Mouse (Mus musculus) kidney, adult 2 months (tissue): ENCODE measurements around the gene Ttc6. TPM values are rescaled to one million over a fixed set of nuclear protein-coding genes. Genes with fewer than 3 reads are reported as not detected.
A peak's percentile ranks its signal among the peaks of the same experiment; 100 is the strongest.

Experiments used
- DNase-seq: peaks from one replicate; pipeline ENCODE4 v3.0.0; 2021
- H3K27ac ChIP-seq: fragments of 200-500 bp; 2 replicates; pipeline ENCODE4 v1.5.1; 2012; ENCODE audit warnings: low read depth, low read length, control low read depth, inconsistent platforms; ENCODE audit not compliant: insufficient read depth
- H3K27me3 ChIP-seq: fragments of 200-500 bp; replicated peaks from 2 replicates; pipeline ENCODE4 v1.6.1; 2012; ENCODE audit warnings: mild to moderate bottlenecking, moderate library complexity, low read length, inconsistent platforms; ENCODE audit not compliant: control insufficient read depth, insufficient read depth
- H3K36me3 ChIP-seq: fragments of 200-500 bp; 2 replicates; pipeline ENCODE4 v1.6.1; 2012; ENCODE audit warnings: mild to moderate bottlenecking, moderate library complexity, low read length, inconsistent platforms; ENCODE audit not compliant: control insufficient read depth, insufficient read depth
- H3K4me1 ChIP-seq: fragments of 200-500 bp; 2 replicates; pipeline ENCODE4 v1.6.1; 2011; ENCODE audit warnings: low read length; ENCODE audit not compliant: control insufficient read depth, insufficient read depth
- H3K4me3 ChIP-seq: fragments of 200-500 bp; 2 replicates; pipeline ENCODE4 v1.5.1; 2011; ENCODE audit warnings: mild to moderate bottlenecking, low read depth, low read length, control low read depth; ENCODE audit not compliant: insufficient read depth
- CTCF ChIP-seq: fragments of 200-500 bp; conservative IDR thresholded peaks from 2 replicates; pipeline ENCODE4 v1.5.1; 2011; ENCODE audit warnings: low read depth, mild to moderate bottlenecking, control low read depth, low read length, moderate library complexity, mixed read lengths; ENCODE audit not compliant: insufficient read depth, insufficient read length
- POLR2A ChIP-seq: fragments of 200-500 bp; IDR thresholded peaks from one replicate; pipeline ENCODE4 v1.6.1; 2011; ENCODE audit warnings: low read depth, low read length, control low read depth
- WGBS: fragments of 180-500 bp; shearing (Covaris S2); methylation state at CpG from one replicate; pipeline ENCODE4 v1.1.7; 2018; 5-methylcytosine and 5-hydroxymethylcytosine counted together
- polyA plus RNA-seq: library from polyadenylated mRNA; depleted of rRNA; stranded (reverse); fragments of >200 nt; gene quantifications from 2 replicates; pipeline ENCODE4 v1.2.3, GENCODE M21; 2012

The Ttc6 gene
- polyA plus RNA-seq, 1 experiment: 0.02 TPM

DNA sequence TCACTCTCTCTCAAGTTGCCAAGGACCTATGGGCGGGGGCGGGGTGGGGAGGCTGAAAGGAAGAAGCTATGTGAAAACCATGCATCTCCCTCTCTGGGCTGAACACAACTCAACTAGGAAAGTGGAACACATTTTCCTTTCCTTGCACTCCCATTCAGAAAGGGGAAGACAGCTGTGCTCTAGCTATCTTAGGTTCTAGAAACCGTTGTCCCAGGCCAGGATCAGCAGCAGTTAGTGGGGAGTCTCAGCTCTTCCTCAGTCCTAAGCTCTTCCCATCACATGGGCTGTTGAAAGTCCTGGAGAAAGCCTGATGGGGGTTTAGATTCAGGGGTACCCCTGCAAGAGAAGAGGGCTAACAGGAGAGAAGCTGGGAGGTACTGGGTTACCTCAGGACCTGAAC, 9.8 kb upstream of the Ttc6 start:
- H3K27me3 ChIP-seq: 0 out of 2 replicates have a peak, but pooled peaks cover 2% of the 10 kb centered on the region
- TF ChIP-seq CTCF (no peak), POLR2A (no peak)

DNA sequence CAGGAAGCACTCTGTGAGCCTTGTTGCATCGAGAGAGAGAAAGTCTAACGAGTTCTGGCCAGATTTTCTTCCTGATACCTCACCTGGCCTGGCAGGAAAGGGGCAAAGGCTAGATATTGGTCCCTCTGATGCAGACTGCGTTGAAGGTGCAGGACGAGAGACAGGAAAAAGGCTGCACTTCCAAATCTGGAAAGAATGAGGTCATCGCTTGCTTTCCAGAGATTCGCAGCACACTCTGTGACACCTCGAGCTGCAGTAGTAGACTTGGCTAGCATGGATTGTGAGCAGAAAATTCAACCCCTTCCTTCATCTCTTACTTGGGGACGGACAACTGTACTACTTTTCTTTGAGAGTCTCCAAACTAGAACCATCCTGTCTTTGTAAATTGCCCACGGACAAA, 7.9 kb downstream of the Ttc6 start:
- 35% methylated on average over 9 of the region's 9 CpGs for WGBS
- no peak for DNase-seq
- Histone ChIP-seq H3K27ac (no peak overlapping the region), H3K4me3 (no peak overlapping the region), H3K27me3 (peaks cover 3% of the 10 kb centered on the region), H3K4me1 (no peaks in the 10 kb centered on the region), H3K36me3 (no peaks in the 10 kb centered on the region)
- no peak for TF ChIP-seq CTCF
- no peak for TF ChIP-seq POLR2A

More for the DNA sequence above, 9.8 kb upstream of the Ttc6 start:
- Histone ChIP-seq H3K36me3 (no peaks in the 10 kb centered on the region), H3K27ac (no peak overlapping the region), H3K4me1 (no peaks in the 10 kb centered on the region), H3K4me3 (no peak overlapping the region)
- WGBS: 30% methylated on average over 3 of the region's 3 CpGs
- DNase-seq: no peak

DNA sequence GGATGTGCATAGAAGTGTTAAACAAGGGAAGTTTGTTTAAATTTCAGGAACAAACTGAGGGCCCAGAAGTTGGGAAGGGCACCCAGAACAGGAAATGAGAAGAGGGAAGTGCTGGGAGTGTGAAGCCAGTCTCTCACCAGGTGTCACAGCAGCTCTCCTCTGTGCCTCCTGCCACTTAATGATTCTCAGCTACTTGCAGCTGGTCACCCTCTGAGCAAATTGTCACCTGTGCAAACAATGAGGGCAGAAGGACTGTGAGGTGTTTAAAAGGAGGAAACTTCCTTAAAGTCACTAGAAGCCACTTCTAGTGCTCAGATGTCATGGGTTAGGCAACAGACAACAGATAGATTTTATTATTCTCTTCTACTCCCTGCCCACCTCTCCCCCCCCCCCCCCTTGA, 8.5 kb downstream of the Ttc6 start:
- no peak overlapping the region for H3K27ac ChIP-seq
- no peak for DNase-seq
- TF ChIP-seq POLR2A (no peak), CTCF (no peak)

DNA sequence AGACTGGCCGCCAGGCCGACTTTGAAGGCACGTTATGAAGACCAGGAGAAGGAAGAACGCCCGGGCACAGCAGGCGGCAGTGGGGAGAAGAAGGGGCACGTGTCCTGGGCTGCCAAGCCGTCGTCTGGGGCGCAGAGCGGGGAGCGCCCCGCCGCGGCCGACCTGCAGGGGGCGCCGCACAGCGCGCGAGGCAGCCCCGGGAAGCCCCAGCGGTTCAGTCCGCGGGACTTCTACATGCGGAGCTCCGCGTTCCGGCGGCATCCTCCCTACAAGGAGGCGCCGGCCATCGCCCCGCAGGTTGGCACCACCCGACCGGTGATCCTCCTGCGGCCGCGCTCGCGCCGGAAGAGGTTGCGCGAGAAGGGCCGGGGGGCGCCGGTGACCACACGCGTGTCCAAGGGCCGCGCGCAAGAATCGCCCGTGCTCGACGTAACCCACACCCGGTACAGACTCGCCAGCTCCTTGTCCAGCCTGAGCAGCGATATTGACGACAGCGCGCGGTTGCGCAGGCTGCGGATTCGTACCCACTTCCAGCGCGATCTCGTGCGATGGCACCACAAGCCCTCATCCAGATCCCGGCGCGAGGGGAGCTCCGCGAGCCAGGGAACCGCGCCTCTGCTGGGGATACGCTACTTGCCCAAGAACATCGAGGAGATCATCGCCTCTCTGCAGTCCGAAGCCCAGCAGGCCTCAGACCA, 12.2 kb downstream of the Ttc6 start:
- no peak overlapping the region for H3K4me3 ChIP-seq
- H3K27ac ChIP-seq: no peak overlapping the region
- H3K27me3 ChIP-seq: peaks cover 3% of the 10 kb centered on the region
- TF ChIP-seq CTCF (peak; percentile 32; the same call in 1 of the 2 replicates), POLR2A (no peak)
- no peaks in the 10 kb centered on the region for H3K36me3 ChIP-seq
- WGBS: 4% methylated on average over 79 of the region's 81 CpGs
- H3K4me1 ChIP-seq: no peaks in the 10 kb centered on the region
- no peak for DNase-seq

More for the DNA sequence above, 8.5 kb downstream of the Ttc6 start:
- Histone ChIP-seq H3K4me3 (no peak overlapping the region), H3K27me3 (peaks cover 3% of the 10 kb centered on the region), H3K4me1 (no peaks in the 10 kb centered on the region), H3K36me3 (no peaks in the 10 kb centered on the region)

DNA sequence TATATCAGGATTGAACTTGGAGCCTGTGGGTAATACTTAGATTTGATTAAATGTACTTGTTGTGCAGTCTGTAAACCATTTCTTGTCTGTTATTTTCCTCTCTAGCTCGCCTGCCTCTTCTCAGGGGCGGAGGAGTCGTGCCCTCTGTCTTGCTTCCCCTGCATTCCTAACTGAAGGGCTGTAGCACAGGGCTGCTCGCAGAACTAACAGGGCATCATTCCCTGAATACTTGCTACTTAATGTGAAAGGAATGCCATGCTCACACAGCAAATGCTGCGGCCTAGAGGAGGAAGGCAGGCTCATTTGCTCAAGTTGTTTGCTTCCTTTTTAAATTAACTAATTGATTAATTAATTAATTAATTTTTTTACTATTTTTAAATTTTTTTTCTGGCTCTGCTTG, 43.7 kb downstream of the Ttc6 start:
- H3K4me1 ChIP-seq: no peaks in the 10 kb centered on the region
- H3K27me3 ChIP-seq: no peaks in the 10 kb centered on the region
- no peaks in the 10 kb centered on the region for H3K36me3 ChIP-seq
- TF ChIP-seq CTCF (no peak), POLR2A (no peak)
- DNase-seq: peak; percentile 1
- H3K27ac ChIP-seq: no peak overlapping the region
- no peak overlapping the region for H3K4me3 ChIP-seq
- WGBS: 51% methylated on average over 5 of the region's 5 CpGs

DNA sequence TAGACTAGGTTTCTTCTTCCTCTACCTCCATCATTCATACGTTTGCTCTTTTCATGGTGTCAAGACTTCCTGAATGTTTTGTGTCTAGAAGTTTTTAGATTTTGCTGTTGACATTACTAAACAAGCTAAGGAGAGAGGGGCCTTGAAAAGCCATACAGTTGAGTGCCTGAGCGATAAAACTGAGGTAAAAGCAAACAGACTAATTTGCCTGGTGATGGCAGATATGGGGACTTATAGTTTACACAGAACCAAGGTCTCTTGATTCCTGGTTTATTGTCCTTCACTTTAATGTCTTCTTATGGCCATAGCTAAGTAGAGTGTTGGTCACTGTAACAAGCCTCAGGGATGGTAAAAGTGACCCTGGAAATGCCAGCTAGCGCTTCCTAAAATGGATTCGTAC, 51.2 kb downstream of the Ttc6 start:
- no peak overlapping the region for H3K4me3 ChIP-seq
- no peak overlapping the region for H3K27ac ChIP-seq
- no peaks in the 10 kb centered on the region for H3K36me3 ChIP-seq
- H3K4me1 ChIP-seq: no peaks in the 10 kb centered on the region
- TF ChIP-seq POLR2A (no peak), CTCF (no peak)
- H3K27me3 ChIP-seq: no peaks in the 10 kb centered on the region
- DNase-seq: no peak
- WGBS: 89% methylated on average over 4 of the region's 4 CpGs

DNA sequence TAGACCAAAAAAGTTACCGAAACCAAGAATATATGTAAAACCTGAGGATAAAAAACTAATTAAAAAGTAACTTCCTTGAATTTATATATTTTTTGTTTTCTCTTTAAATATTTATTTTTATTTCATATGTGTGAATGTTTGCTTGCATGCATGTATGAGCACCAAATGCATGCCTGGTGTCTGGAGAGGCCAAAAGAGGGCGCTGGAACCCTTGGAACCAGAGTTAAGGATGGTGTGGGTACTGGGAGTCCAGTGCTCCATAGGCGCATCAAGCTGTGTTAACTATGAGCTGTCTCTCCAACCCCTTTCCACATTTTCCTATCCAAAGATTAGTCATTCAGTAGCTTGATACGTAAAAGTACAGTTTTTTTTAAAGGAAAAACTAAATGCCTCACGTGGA, 58.1 kb downstream of the Ttc6 start:
- 74% methylated on average over 5 of the region's 5 CpGs for WGBS
- Histone ChIP-seq H3K27me3 (no peaks in the 10 kb centered on the region), H3K4me1 (no peaks in the 10 kb centered on the region), H3K36me3 (no peaks in the 10 kb centered on the region), H3K4me3 (no peak overlapping the region), H3K27ac (no peak overlapping the region)
- no peak for DNase-seq
- TF ChIP-seq CTCF (no peak; the same call in 1 of the 2 replicates), POLR2A (no peak)
